Mouse (Mus musculus): ENCODE measurements at regions not wholly inside any gene's neighbourhood (a gene's known extent, or its start where the extent isn't known, plus 50 kb on each side); places are given as distances from the start of the nearest gene placed in this dataset.

DNA sequence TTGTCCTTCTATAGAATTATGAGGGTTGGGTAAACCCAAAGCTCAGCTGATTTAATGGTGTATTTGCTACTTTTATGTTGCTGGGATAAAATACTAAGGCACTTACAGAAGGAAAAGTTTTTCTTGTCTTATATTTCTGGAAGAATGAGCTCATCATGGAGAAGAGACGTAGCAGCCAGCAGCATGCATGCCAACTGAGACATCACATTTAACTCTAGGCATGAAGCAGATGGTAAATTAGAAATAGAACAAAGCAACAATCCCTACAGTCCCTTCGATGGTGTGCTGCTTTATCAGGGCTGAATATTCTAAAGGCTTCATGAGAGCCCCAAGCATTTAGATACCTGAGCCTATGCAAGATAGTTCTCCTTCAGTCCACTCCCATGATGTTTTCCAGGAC lies 1492.0 kb upstream of the Zeb2 start:
- TF ChIP-seq CTCF (IDR thresholded peaks at IDR 0.05; ENCODE audit: low read depth, low read length) (no peak), POLR2A (IDR thresholded peaks at IDR 0.05; ENCODE audit: insufficient read depth, low read length) (no peak)
